Mouse (Mus musculus) ES-Bruce4 (cell line): ENCODE results near the gene Flad1. TPM values are rescaled to one million over a fixed set of nuclear protein-coding genes. Genes with fewer than 3 reads are reported as not detected.

Experiments
- H3K27ac ChIP-seq: 2 replicates; pipeline ENCODE4 v1.5.1; 2012; ENCODE audit warnings: low read length, inconsistent platforms; ENCODE audit not compliant: insufficient read depth
- H3K27me3 ChIP-seq: 2 replicates; pipeline ENCODE4 v1.6.1; 2012; ENCODE audit warnings: mild to moderate bottlenecking, low read length, inconsistent platforms; ENCODE audit not compliant: control insufficient read depth, poor library complexity, insufficient read depth, severe bottlenecking
- H3K36me3 ChIP-seq: 2 replicates; pipeline ENCODE4 v1.6.1; 2012; ENCODE audit warnings: inconsistent platforms, mild to moderate bottlenecking, low read length, moderate library complexity; ENCODE audit not compliant: control insufficient read depth, poor library complexity, insufficient read depth, severe bottlenecking
- H3K4me1 ChIP-seq: one replicate; pipeline ENCODE4 v1.8.1; 2011; ENCODE audit warnings: low read length; ENCODE audit not compliant: control insufficient read depth, insufficient read depth
- H3K4me3 ChIP-seq: 2 replicates; pipeline ENCODE4 v1.5.1; 2011; ENCODE audit warnings: low read depth, mild to moderate bottlenecking, low read length
- H3K9ac ChIP-seq: 2 replicates; pipeline ENCODE4 v1.6.1; 2012; ENCODE audit warnings: low read depth, mild to moderate bottlenecking, inconsistent platforms; ENCODE audit not compliant: poor library complexity, severe bottlenecking
- H3K9me3 ChIP-seq: replicated peaks from 2 replicates; pipeline ENCODE4 v1.6.1; 2012; ENCODE audit warnings: mild to moderate bottlenecking, low read length, inconsistent platforms; ENCODE audit not compliant: control insufficient read depth, poor library complexity, insufficient read depth, severe bottlenecking
- CTCF ChIP-seq: IDR thresholded peaks from one replicate; pipeline ENCODE4 v1.8.1; 2011; ENCODE audit warnings: low read depth, low read length
- EP300 ChIP-seq: IDR thresholded peaks from 2 replicates; pipeline ENCODE4 v1.6.1; 2011; ENCODE audit warnings: low read depth, low read length; ENCODE audit not compliant: insufficient read depth
- POLR2A ChIP-seq: IDR thresholded peaks from one replicate; pipeline ENCODE4 v1.8.1; 2011; ENCODE audit warnings: low read length; ENCODE audit not compliant: insufficient read depth
- polyA plus RNA-seq: library from polyadenylated mRNA; stranded (reverse); fragments of >200 nt; gene quantifications from 2 replicates; pipeline ENCODE4 v1.2.4, GENCODE M21; 2011; ENCODE audit warnings: low read depth; ENCODE audit not compliant: missing spikeins, insufficient read depth, insufficient read length

The Flad1 gene
- polyA plus RNA-seq, 1 experiment = 25.1 TPM

DNA sequence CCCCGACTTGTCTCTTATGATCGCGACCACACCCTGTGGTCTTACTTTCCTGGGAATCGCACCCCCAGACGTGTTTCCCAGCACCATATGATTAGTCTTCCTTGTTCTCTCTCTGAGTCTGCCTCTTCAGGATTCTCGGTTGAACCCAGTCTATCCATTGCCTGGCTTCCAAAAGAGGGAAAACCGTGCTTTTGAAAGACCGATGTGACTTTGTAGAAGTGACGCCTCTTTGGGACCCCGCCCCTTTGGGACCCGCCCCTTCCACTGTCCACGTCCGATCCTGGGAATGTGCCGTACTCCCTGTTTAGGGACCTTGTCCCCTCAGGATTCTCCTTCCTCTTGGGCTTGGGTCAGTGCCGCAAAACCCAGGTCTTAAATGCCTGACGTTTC is 7.2 kb upstream of the Flad1 start:
- no peaks in the 10 kb centered on the region for H3K27me3 ChIP-seq
- no peak for TF ChIP-seq POLR2A
- no peak for TF ChIP-seq CTCF
- TF ChIP-seq EP300 = no peak
- H3K4me1 ChIP-seq = peaks cover 3% of the 10 kb centered on the region
- H3K9ac ChIP-seq = peak overlapping the region; percentile 89
- H3K36me3 ChIP-seq = peaks cover 25% of the 10 kb centered on the region
- no peaks in the 10 kb centered on the region for H3K9me3 ChIP-seq
- H3K27ac ChIP-seq = peak overlapping the region; percentile 95
- peak overlapping the region; percentile 94 for H3K4me3 ChIP-seq

GRCm38 (mm10) chr3:89418170-89418860 is 6.6 kb upstream of the Flad1 start, which contains the start of the genes Cks1b and Shc1:
TSS of gene Cks1b (minus strand) at chr3:89418383.
TSS of gene Shc1 (plus strand) at chr3:89418443.
- TF ChIP-seq EP300 (no peak), POLR2A (peak; percentile 65)
- Histone ChIP-seq H3K9me3 (no peaks in the 10 kb centered on the region), H3K4me1 (peaks cover 2% of the 10 kb centered on the region), H3K4me3 (peak within 1 kb of the TSS; percentile 97), H3K36me3 (peaks cover 26% of the 10 kb centered on the region), H3K9ac (peak within 1 kb of the TSS; percentile 89), H3K27me3 (no peaks in the 10 kb centered on the region), H3K27ac (peak within 1 kb of the TSS; percentile 95)

- Histone ChIP-seq H3K9ac (peak overlapping the region; percentile 89), H3K4me1 (peaks cover 2% of the 10 kb centered on the region), H3K27ac (peak overlapping the region; percentile 93), H3K9me3 (no peaks in the 10 kb centered on the region), H3K27me3 (no peaks in the 10 kb centered on the region), H3K36me3 (peaks cover 26% of the 10 kb centered on the region), H3K4me3 (peak overlapping the region; percentile 97)
- TF ChIP-seq EP300 = peak; percentile 20; the same call in 1 of the 2 replicates
- no peak for TF ChIP-seq POLR2A
These were observed 6.1 kb upstream of the Flad1 start for GRCm38 (mm10) chr3:89417840-89418169.

DNA sequence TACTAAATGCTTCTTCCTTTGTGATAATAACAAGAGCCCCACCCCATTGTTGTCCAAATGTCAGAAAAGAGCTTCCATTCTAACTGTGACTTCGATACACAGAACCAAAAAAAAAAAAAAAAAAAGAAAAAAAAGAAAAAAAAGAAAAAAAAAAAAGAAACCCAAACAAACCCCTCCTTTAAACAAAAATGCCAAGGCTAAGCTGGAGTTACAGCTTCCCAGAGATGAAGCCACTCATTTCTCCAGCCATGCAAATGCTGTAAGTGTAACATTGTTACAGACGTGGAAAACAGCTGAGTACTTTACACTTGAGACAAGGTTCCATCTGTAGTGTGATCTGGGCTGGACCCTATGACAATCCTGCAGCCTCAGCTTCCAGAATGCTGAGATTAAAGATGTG is 5.5 kb upstream of the Flad1 start:
- peaks cover 26% of the 10 kb centered on the region for H3K36me3 ChIP-seq
- H3K4me1 ChIP-seq = no peaks in the 10 kb centered on the region
- H3K4me3 ChIP-seq = peak overlapping the region; percentile 80
- H3K27ac ChIP-seq = peak overlapping the region; percentile 79
- peak overlapping the region; percentile 89 for H3K9ac ChIP-seq
- TF ChIP-seq POLR2A (no peak), EP300 (no peak), CTCF (no peak)
- H3K9me3 ChIP-seq = no peaks in the 10 kb centered on the region
- no peaks in the 10 kb centered on the region for H3K27me3 ChIP-seq

DNA sequence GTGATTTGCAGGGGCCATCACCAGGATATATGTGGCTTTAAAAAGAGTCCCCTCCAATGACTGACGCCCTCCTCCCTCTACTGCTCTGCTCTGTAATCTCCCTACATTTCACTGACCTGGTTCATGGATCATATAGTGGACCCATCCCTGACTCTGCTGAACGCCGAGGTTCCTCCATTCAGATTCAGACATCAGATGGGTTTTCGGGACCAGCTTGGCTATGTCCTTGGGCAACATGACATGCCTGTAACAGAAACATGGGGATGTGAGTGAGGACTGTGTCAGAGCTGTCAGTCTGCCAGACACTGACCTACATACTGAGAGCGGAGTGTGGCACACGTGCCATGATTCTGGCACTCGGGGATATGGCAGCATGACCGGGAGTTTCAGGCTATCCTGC is 4.5 kb upstream of the Flad1 start:
- Histone ChIP-seq H3K4me3 (no peak overlapping the region), H3K36me3 (peaks cover 26% of the 10 kb centered on the region), H3K9me3 (no peaks in the 10 kb centered on the region), H3K4me1 (no peaks in the 10 kb centered on the region), H3K27me3 (no peaks in the 10 kb centered on the region), H3K9ac (no peak overlapping the region), H3K27ac (no peak overlapping the region)
- no peak for TF ChIP-seq POLR2A
- no peak for TF ChIP-seq EP300
- TF ChIP-seq CTCF = no peak

DNA sequence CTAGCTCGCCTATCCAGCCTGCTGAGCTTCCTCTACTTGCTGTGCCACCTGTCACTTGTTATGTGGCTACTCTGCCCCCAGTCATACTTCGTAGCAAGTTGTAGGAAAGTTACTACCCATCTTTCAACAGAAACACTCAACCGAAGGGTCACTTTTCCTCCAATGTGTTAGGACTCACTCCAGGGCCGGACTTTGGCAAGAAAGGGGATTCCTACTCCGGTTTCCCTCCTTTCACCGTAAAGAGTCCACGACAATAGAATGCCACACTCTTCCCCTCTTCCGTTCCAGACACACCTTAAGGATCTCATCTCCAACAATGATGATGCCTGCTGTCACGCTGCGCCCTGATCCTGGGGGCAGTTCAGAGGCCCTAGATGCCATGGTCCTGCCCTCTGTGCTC is 806 bp downstream of the Flad1 start:
- TF ChIP-seq EP300 (no peak), POLR2A (no peak), CTCF (no peak)
- H3K9ac ChIP-seq = peak overlapping the region; percentile 78
- no peaks in the 10 kb centered on the region for H3K4me1 ChIP-seq
- H3K27ac ChIP-seq = 0 out of 2 replicates have a peak overlapping the region, but pooled peaks have one; percentile 58
- peaks cover 21% of the 10 kb centered on the region for H3K36me3 ChIP-seq
- no peaks in the 10 kb centered on the region for H3K27me3 ChIP-seq
- H3K4me3 ChIP-seq = peak overlapping the region; percentile 98
- H3K9me3 ChIP-seq = no peaks in the 10 kb centered on the region
